Mouse (Mus musculus): Measurements from ENCODE around the gene Rassf7. TPM values are rescaled to one million over a fixed set of nuclear protein-coding genes. Genes with fewer than 3 reads are reported as not detected.

Rassf7 gene
- 4.9 and 5.2 TPM in 2 replicates for total RNA-seq (2021)
- long read RNA-seq, experiment 1, transcript Rassf7-201 (6 exons, 1,525 nt): major isoform, 12 of 19 reads
- long read RNA-seq, experiment 1, partial matches to known transcripts: 3 of 19 reads
- long read RNA-seq, experiment 1, other reads (novel, unspliced or antisense): 4 of 19 reads
- long read RNA-seq, experiment 2, partial matches to known transcripts: 2 of 7 reads
- long read RNA-seq, experiment 2, other reads (novel, unspliced or antisense): 1 of 7 reads

- peak; percentile 96 for DNase-seq
These were observed at the start of gene Rassf7 for GRCm38 (mm10) chr7:141215101-141215879. Gene Rassf7 (plus strand): TSS chr7:141215860.

DNA sequence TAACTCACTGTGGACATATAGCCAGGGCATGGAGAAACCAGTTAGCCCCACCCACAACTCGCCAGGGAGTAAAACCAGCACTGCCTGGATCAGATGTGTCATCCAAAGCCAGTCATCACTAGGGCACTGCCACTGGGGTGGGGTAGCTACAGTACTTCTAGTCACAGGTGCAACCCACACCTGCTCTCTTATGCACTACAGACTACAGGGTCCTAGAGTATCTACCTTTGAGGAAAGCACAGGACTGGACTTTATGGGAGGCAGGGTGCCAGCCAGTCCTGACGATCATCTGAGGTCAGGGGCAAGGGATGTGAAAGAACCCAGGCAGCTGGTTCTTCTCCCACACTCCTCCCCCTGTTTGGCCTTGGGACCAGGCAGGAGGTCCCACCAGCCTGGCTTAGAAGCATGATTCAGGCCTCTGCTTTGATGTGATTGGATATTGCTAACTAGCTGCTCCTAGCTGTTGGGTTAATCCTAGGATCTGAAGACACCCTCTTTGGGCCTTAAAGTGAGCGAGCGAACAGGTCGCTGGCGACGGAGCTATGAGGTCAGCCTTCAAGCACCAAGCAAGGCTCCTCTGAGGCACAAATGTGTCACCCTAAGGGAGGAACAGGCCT, 47.7 kb upstream of the Rassf7 start:
- DNase-seq: peak; percentile 87

DNA sequence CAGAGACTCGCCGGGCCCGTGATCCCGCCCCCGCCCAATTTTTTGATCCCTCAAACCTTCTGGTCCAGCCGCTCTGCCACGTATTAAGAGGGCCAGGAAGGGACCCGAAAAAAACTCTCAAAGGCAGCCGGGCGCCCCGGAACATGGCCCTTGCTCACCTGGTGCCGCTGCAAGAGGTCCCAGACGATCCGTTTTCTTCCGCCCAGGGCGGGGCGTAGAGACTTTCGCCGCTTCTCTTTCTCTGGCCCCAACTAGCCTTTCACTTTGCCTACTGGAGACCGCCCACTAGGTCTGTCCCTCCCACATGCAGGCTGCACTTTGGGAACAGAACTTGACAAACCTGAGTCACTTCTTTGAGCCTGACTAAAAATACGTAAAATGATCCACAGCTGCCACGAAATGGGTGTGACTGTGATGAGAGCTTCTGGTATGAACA, 47.1 kb upstream of the Rassf7 start:
- peak; percentile 88 for DNase-seq

DNA sequence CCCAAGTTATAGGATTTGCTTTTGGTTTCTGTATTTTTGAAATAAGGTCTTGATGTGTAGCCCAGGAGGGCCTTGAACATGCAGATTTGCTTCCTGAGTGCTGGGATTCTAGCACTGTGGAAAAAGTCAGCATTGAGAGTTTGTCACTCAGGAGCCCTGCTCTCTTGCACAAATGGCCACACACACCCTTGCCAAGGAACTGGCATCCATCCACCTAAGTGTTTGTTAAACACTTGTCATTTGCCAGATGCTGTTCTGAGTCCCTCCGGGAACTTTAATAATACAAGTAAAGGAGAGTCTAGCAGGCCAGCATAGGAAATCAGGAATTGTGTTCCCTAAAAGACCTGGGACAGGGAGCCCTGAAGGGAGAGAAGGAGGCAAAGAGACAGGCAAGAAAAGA, 46.4 kb upstream of the Rassf7 start:
- DNase-seq: peak; percentile 51

DNA sequence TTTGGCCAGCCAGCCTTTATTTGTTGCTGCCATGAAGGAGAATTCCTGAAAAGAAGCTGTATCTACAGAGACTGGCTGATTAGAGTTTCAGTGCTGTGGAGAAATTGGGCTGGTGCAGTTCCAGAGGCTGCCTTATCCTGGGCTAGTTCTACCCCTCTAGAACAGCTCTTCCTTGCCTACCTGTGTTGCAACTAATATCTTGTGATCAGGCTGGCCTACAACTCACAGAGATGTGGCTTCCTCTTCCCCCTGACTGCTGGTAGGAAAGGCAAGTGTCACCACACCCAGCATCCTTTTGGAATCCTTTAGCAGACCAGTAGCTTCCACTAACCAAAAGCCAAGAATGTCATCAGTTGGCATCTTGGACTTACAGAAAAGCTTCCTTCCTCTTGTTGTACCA, 45.8 kb upstream of the Rassf7 start:
- no peak for DNase-seq

DNA sequence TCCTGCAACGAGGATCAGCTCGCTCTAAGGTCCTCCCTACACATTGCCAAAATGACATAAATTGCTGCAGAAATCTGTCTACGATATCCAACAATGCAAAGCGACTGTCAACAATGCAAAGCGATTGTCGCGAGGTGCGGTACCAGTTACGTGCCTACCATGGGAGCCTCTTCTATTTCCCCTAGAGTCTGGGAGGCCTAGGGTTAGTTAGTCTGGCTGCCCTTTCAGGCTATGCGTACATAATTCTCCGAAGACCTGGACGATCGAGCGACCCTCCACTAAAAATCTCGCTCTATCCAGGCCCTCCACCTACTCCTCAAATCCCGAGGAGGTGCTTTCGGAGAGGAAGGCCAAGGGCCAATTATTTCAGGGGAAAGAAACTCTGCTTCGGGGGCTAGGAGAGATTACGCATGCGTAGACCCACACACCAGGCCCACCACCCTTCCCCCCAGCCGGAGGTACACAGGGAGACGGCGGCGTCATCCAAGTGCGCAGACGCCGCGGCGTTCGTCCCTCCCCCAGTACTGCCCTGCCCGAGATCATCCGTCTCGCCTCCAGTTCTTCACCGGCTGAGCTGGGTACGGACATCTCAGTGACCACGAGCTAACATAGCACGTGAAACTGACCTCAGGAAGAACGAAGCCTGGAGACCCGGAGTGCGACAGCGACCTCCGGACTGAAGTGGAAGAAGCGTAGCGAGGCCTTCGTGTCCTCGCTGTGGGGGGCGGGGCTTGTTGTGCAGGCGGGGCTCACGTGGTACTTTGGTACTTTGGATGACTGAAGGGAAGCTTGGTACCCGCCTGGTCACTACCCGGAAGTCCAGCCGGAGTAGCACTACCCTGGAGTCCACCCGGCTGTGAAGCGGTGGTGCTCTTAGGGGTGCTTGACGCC, 43.3 kb upstream of the Rassf7 start, which contains the start of gene Rnh1:
Gene Rnh1 (minus strand): TSS at position 742 of the 891 bp plus-strand sequence.
- peak; percentile 94 for DNase-seq

- DNase-seq: no peak
These were observed 42.3 kb upstream of the Rassf7 start for GRCm38 (mm10) chr7:141173323-141173850.

DNA sequence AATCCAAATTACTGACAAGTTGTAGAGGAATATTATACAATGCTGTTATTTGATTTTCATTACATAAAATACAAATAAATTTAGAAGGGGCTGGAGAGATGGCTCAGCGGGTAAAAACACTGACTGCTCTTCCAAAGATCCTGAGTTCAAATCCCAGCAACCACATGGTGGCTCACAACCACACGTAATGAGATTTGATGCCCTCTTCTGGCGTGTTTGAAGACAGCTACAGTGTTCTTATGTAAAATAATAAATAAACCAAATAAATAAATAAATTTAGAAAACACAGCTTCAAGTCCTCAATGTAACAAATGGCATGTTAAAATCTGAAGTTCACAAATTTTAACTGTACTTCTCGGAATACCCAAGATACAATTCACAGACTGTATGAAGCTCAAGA, 40.6 kb upstream of the Rassf7 start:
- DNase-seq: no peak

DNA sequence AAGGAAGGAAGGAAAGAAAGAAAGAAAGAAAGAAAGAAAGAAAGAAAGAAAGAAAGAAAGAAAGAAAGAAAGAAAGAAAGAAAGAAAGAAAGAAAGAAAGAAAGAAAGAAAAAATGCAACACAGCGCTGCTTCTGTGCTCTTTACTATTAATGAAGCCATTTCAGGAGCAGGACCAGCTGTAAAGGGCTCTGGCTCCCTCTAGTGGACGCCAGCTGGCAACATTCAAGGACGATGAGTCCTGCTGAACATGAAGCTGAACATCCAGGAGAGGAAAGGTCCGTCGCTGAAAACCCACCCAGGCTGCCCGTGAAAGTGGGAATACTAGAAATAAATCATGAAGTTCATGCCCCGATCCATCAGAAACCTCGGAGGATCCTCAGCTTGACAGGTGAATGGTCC, 39.5 kb upstream of the Rassf7 start:
- peak; percentile 93 for DNase-seq

- no peak for DNase-seq
These were observed 27.5 kb upstream of the Rassf7 start for GRCm38 (mm10) chr7:141188194-141188593.

DNA sequence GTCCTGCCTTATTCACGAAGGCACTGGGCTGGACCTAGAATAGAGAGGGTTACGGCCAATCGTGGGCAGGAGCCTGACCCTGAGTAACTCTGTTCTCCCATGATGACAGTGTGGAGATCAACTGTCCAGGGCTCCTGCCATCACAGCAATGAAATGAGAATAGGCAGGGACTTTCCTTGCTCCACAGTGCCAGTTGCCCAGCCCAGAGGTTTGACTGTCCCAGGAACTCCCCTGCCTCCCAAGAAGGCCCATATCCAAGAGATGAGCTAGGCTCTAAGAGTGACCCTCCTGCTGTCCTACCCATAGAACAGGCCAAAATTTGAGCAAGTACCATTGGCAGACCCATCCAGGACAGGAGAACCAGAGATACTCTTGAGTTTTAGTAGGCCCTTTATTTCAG, 26.9 kb upstream of the Rassf7 start:
- no peak for DNase-seq

DNA sequence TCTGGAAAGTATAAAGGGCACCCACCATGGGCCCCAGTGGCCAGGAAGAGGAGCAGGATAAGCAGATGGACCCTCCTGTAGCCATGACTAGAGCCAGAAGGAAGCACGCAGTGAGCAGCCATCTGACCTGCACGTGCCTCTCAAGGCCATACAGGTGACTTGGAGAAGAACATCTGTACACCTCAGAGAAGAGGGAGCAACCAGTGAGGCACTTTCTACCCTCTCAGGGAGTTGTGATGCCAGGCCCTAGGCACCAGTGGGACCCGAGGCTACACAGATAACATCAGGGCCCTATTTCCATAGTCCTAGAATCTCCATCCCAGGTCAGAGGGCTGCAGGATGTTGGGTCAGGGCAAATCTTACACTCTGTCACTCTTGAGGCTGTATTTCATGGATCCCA, 25.4 kb upstream of the Rassf7 start:
- DNase-seq: no peak

GRCm38 (mm10) chr7:141191036-141191435, 24.6 kb upstream of the Rassf7 start:
- peak; percentile 58 for DNase-seq

GRCm38 (mm10) chr7:141191796-141192685, 23.6 kb upstream of the Rassf7 start:
- no peak for DNase-seq

DNA sequence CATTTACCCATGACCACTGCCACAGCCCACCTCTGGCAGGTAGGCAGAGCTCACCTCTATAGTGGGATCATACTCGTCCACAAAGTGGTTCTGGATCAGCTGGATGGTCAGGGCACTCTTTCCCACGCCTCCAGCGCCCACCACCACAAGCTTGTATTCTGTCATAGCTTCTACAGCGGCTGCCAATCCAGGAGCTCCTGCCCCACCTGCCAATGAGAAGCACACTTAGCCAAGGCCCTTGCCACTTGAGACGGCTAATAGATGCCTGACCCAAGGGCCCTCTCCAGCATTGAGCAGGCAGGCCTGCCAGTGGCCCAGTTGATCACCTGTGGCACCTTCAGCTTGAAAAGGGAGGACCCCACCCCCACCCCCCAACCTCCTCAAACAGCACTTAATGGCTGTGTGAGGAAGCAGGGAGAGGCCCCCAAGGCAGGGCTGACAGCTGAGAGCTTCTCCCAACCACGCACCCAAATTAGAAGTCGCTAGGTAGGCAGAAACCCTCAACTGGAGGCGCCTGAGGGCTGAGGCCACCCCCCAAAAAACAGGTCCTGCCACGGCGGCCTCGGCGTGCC, 22.8 kb upstream of the Rassf7 start:
- DNase-seq: no peak

DNA sequence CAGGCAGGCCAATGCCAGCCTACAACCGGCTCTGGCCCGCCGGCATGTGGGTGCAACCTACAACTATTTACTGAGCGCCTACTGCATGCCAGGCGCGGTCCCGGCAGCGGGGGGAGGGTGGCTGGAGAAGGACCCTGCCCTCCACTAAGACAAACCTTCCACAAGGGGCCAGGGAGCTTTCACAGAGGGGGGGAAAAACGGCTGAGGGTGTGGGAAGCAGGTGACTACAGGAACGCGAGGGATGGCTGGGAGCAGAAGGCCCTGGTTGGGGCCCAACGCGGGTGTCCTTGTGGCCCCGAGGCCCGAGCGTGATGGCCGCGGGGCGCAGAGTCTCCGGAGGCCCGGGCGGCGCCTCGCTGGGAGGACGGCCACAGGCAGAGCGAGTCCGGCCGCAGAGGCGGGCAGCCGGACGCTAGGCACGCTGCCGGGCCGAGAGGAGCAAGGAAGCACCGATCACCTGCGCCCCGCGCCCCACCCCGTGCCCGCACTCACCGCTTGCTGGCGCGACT, 22.3 kb upstream of the Rassf7 start:
- DNase-seq: no peak

GRCm38 (mm10) chr7:141193948-141194347, 21.7 kb upstream of the Rassf7 start, which contains the start of the genes Hras and Lrrc56:
Gene Hras (minus strand): TSS chr7:141194005.
Gene Lrrc56 (plus strand): TSS chr7:141194157.
- peak; percentile 99 for DNase-seq

DNA sequence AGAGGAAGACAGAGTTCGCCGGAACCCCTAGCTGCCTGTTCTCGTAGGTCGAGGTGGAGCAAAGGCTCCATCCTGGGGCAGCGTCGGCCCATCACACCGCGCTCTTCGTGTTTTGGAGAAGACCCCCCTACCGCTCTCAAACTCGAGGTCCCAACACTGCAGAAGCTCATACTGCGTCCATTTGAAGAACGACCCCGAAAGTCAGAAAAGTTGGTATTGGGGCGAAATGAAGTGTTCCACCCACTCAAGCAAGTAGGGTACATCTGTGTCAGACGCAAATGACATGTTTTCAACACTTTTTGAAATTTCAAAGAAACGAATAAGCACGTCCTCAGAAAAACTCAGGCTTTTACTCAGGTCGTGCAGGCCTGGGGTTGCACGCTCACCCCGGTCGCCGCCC, 21.3 kb upstream of the Rassf7 start:
- no peak for DNase-seq

- DNase-seq: peak; percentile 96
These were observed 20.8 kb upstream of the Rassf7 start for GRCm38 (mm10) chr7:141194830-141195229.

GRCm38 (mm10) chr7:141195754-141196153, 19.9 kb upstream of the Rassf7 start:
- no peak for DNase-seq
